Mouse (Mus musculus) midbrain, embryonic 11.5 days (tissue): ENCODE measurements at regions not wholly inside any gene's neighbourhood (a gene's known extent, or its start where the extent isn't known, plus 50 kb on each side); places are given as distances from the start of the nearest gene placed in this dataset.

ENCODE experiments used
- ATAC-seq: fragments of 200-750 bp; cut with Nextera tagmentation; 2 replicates; pipeline ENCODE4 v1.8.0; 2017; ENCODE audit warnings: moderate TSS enrichment, moderate library complexity; ENCODE audit not compliant: low FRiP score
- DNase-seq: peaks from one replicate; pipeline ENCODE4 v3.0.0; 2015; ENCODE audit warnings: low spot score; ENCODE audit errors: missing footprints
- H3K27ac ChIP-seq: fragments of 300-500 bp; sonication (generic); 2 replicates; pipeline ENCODE4 v1.5.1; 2014; ENCODE audit warnings: low read depth, low read length
- H3K27me3 ChIP-seq: fragments of 300-500 bp; sonication (generic); 2 replicates; pipeline ENCODE4 v1.6.1; 2014; ENCODE audit warnings: mild to moderate bottlenecking, low read length, moderate library complexity, mixed read lengths; ENCODE audit not compliant: control insufficient read depth, insufficient read depth
- H3K36me3 ChIP-seq: fragments of 300-500 bp; sonication (generic); 2 replicates; pipeline ENCODE4 v1.6.1; 2014; ENCODE audit warnings: mild to moderate bottlenecking, low read length, moderate library complexity, mixed read lengths; ENCODE audit not compliant: control insufficient read depth, insufficient read depth
- H3K4me1 ChIP-seq: fragments of 300-500 bp; sonication (generic); 2 replicates; pipeline ENCODE4 v1.6.1; 2014; ENCODE audit warnings: low read length; ENCODE audit not compliant: control insufficient read depth, insufficient read depth
- H3K4me2 ChIP-seq: fragments of 300-500 bp; sonication (generic); 2 replicates; pipeline ENCODE4 v1.6.1; 2014; ENCODE audit warnings: mild to moderate bottlenecking, moderate library complexity
- H3K4me3 ChIP-seq: fragments of 300-500 bp; sonication (generic); 2 replicates; pipeline ENCODE4 v1.5.1; 2014; ENCODE audit warnings: low read depth, low read length
- H3K9ac ChIP-seq: fragments of 300-500 bp; sonication (generic); 2 replicates; pipeline ENCODE4 v1.6.1; 2014; ENCODE audit warnings: low read length
- H3K9me3 ChIP-seq: fragments of 300-500 bp; sonication (generic); 2 replicates; pipeline ENCODE4 v1.6.1; 2016; ENCODE audit warnings: low read length; ENCODE audit not compliant: control insufficient read depth
- WGBS: fragments of 180-500 bp; shearing (Covaris S2); extraction: QIAGEN DNeasy Blood & Tissue Kit; methylation state at CpG from one replicate; pipeline ENCODE4 v1.1.7; 2014; 5-methylcytosine and 5-hydroxymethylcytosine counted together

- H3K36me3 ChIP-seq, result no peaks in the 10 kb centered on the region
- no peak overlapping the region for H3K9ac ChIP-seq
- ATAC-seq (no peak), DNase-seq (no peak)
- H3K27ac ChIP-seq, result no peak overlapping the region
- no peak overlapping the region for H3K4me3 ChIP-seq
- WGBS, result 87% methylated on average over 6 of the region's 6 CpGs
- no peaks in the 10 kb centered on the region for H3K27me3 ChIP-seq
- H3K4me2 ChIP-seq, result no peak overlapping the region
- H3K4me1 ChIP-seq, result no peaks in the 10 kb centered on the region; the same call in 1 of the 2 replicates
- no peaks in the 10 kb centered on the region for H3K9me3 ChIP-seq
Measured at GRCm38 (mm10) chr4:22146648-22147409, 210.5 kb upstream of the Fbxl4 start.

- Histone ChIP-seq H3K27ac (no peak overlapping the region), H3K4me2 (no peak overlapping the region), H3K9ac (no peak overlapping the region), H3K9me3 (no peaks in the 10 kb centered on the region), H3K27me3 (no peaks in the 10 kb centered on the region), H3K4me1 (no peaks in the 10 kb centered on the region; the same call in 1 of the 2 replicates), H3K36me3 (no peaks in the 10 kb centered on the region), H3K4me3 (no peak overlapping the region)
- DNase-seq (no peak), ATAC-seq (no peak)
- 25% methylated on average over 10 of the region's 10 CpGs for WGBS
Measured at GRCm38 (mm10) chr4:22151899-22152493, 205.3 kb upstream of the Fbxl4 start.

GRCm38 (mm10) chr4:22152971-22153544 lies 204.3 kb upstream of the Fbxl4 start:
- H3K27me3 ChIP-seq, result no peaks in the 10 kb centered on the region
- ATAC-seq, result peak; percentile 40; the same call in 1 of the 2 replicates
- DNase-seq, result no peak
- no peak overlapping the region for H3K4me2 ChIP-seq
- no peaks in the 10 kb centered on the region for H3K36me3 ChIP-seq
- H3K4me1 ChIP-seq, result no peaks in the 10 kb centered on the region; the same call in 1 of the 2 replicates
- no peak overlapping the region for H3K27ac ChIP-seq
- no peaks in the 10 kb centered on the region for H3K9me3 ChIP-seq
- no peak overlapping the region for H3K4me3 ChIP-seq
- WGBS, result 50% methylated on average over 7 of the region's 7 CpGs
- H3K9ac ChIP-seq, result no peak overlapping the region

DNA sequence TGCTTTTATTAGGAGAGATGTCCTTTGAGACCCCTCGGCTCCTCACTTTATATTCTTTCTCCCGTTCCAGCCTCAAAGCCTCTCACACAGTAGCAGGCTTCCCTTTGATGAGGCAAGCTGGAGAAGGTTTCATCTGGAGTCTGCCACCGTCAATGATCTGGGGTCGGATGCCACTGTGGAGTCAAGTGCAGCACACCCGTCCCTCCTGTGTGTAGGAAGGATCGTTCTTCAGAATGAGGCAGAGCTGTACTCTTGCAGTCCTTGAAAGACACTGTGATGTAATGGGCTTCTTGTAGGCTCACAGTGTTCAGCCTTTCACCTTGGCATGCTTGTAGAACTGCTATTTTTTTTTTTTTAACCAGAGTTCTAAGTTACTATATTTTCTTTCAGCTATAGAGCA lies 203.7 kb upstream of the Fbxl4 start:
- Histone ChIP-seq H3K36me3 (no peaks in the 10 kb centered on the region), H3K4me3 (no peak overlapping the region), H3K9me3 (no peaks in the 10 kb centered on the region), H3K9ac (no peak overlapping the region), H3K27me3 (no peaks in the 10 kb centered on the region), H3K27ac (no peak overlapping the region), H3K4me2 (no peak overlapping the region), H3K4me1 (no peaks in the 10 kb centered on the region; the same call in 1 of the 2 replicates)
- no peak for ATAC-seq
- no peak for DNase-seq
- 68% methylated on average over 6 of the region's 6 CpGs for WGBS

DNA sequence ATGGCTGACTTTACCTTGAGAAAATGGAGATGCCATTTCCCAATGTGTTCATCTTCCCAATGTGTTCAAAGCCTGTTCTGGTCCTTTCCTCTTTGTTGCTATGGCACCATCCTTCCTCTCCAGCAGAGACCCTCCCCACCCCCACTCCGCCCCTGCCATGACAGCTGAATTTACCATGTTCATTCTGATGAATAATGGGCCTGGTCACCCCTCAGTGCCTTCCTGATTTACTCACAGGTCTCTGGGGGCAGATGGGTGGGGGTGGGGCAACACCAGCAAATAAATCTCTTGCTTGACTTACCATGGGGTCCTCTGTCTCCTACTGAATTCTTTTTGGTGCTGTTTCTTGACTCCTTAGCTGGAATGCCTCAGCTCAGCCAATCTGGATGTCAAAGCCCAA lies 170.9 kb upstream of the Fbxl4 start:
- Histone ChIP-seq H3K9me3 (no peaks in the 10 kb centered on the region), H3K4me1 (no peaks in the 10 kb centered on the region), H3K4me2 (no peak overlapping the region), H3K36me3 (no peaks in the 10 kb centered on the region), H3K27me3 (no peaks in the 10 kb centered on the region), H3K4me3 (no peak overlapping the region), H3K27ac (no peak overlapping the region), H3K9ac (no peak overlapping the region)
- 78% methylated on average over 1 of the region's 1 CpGs for WGBS
- DNase-seq (no peak), ATAC-seq (peak; percentile 82)

DNA sequence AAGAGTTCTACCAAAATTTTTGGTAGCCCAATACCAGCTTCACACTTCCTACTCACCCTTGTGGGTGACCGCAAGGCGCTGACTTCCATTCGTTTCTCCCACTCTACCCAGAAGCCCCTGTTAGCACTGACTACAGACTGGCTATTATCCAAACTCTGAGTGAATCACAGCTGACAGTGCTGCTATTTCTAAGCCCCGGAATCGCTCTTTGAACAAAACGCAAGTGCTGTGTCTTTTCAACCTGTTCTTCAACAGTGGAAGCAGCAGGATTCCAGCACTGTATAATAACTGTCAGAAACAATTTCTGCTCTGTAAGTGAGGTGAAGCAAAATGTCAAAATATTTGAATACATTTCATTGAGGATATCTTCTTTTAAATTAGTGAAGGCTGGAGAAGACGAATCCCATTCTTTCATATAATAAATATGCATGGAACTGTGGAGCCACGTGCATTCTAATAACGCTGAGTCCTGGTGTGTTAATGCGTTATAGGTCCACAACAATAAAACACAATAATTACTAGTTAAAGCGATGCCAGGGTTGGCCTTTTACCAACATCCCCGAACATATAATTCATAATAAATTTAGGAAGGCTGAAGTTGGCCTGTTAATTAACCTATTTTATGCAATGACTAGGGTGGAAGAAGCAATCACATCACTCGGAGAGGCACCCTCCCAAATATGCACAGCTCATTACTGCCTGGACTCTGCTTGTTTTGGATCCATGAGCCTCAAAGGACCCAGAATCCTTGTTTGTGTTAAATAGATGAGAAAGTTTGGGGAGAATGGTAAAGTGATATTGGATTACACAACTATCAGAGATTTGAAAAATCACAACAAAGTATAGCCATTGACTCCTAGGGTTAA lies 169.0 kb upstream of the Fbxl4 start:
- Histone ChIP-seq H3K36me3 (no peaks in the 10 kb centered on the region), H3K27me3 (no peaks in the 10 kb centered on the region), H3K4me1 (no peaks in the 10 kb centered on the region), H3K27ac (no peak overlapping the region), H3K4me2 (no peak overlapping the region), H3K4me3 (no peak overlapping the region), H3K9ac (no peak overlapping the region), H3K9me3 (no peaks in the 10 kb centered on the region)
- 82% methylated on average over 13 of the region's 13 CpGs for WGBS
- ATAC-seq (no peak), DNase-seq (no peak)

DNA sequence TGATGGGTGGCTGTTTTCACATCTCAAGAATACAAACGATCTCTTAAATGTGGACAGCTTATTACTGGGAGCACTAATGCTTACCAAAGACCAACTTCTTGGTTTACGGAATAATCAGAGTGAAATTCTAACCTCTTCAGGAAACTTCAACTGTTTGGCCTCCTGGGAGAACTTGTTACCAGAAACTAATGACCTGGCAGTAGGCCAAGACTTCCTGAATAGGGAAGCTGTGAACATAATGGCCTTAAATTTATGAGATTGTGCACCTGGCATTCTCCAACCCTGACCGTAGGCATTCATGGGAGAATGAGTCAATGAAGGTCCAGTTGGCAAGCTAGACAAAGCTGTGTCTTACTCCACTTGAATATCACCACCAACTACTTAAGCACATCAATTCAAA lies 160.8 kb upstream of the Fbxl4 start:
- ATAC-seq (no peak), DNase-seq (no peak)
- Histone ChIP-seq H3K4me2 (no peak overlapping the region), H3K27me3 (no peaks in the 10 kb centered on the region), H3K9me3 (no peaks in the 10 kb centered on the region), H3K27ac (no peak overlapping the region), H3K9ac (no peak overlapping the region), H3K4me1 (no peaks in the 10 kb centered on the region), H3K4me3 (no peak overlapping the region), H3K36me3 (no peaks in the 10 kb centered on the region)
- WGBS, result 89% methylated on average over 3 of the region's 3 CpGs

GRCm38 (mm10) chr4:22208531-22208930 lies 148.8 kb upstream of the Fbxl4 start:
- Histone ChIP-seq H3K4me3 (no peak overlapping the region), H3K36me3 (no peaks in the 10 kb centered on the region), H3K9ac (no peak overlapping the region), H3K4me1 (no peaks in the 10 kb centered on the region), H3K9me3 (no peaks in the 10 kb centered on the region), H3K4me2 (no peak overlapping the region), H3K27ac (no peak overlapping the region), H3K27me3 (no peaks in the 10 kb centered on the region)
- no peak for ATAC-seq
- 87% methylated on average over 5 of the region's 5 CpGs for WGBS
- DNase-seq, result no peak
